Mouse (Mus musculus): ENCODE measurements at regions not wholly inside any gene's neighbourhood (a gene's known extent, or its start where the extent isn't known, plus 50 kb on each side); places are given as distances from the start of the nearest gene placed in this dataset.

DNA sequence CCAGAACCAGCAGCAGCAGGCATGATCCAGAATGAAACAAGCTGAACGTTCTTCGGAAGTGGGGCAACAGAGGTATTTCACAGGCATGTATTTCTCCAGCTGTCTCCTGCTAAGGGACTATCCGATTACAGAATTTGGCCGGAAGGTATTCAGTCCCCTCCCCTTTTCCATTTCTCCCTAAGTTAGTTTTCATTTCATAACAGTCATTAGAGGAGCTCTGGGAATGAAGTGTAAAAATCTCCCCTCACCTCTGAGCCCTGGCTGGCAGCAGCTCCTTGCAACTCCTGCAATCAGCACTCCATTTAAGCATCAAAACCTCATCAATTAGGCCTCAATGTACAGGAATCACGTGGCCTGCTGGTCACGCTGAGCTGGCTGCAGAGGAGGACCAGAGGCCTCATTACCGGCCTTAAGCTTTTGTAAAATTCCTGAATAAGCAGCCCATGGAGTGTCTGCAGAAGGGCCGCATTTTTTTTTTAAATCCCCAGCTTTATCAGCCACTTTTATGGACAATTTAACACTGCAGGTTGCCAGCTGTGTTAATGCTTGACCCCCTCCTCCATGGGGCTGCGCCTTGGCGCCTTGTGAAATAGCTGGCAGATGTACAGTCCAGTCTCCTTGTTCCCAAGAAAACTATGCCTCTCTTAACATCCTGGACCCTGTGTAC lies 456.1 kb upstream of the Kirrel3 start:
- DNase-seq: peak; percentile 7

DNA sequence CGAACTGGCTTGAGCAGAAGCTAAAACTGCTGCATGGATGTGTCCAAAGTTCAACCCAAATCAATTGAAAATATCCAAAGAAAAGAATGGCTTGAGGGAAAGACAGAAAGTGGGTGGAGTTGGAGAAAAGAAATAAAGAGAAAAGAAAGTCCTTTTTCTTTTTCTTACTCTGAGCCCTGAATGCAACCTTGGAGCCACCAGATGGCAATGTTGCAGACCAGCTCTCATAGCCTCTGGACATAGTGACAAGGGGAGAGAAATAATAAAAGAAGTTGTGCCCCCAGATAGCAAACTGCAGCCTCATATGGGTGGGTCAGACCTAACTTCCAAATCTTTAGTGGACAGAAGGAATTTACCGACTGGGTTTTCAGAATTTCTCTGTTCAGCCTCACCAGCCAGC lies 431.3 kb upstream of the Kirrel3 start:
- DNase-seq: no peak
